9 mouse cellular contexts compared by ENCODE assay signal in genomic region chr10:80074813-80075601, GRCm38 (mm10). TPM values are rescaled to one million over a fixed set of nuclear protein-coding genes. Genes with fewer than 3 reads are reported as not detected.
A peak's percentile ranks its signal among the peaks of the same experiment; 100 is the strongest.
DNase-seq lines count a peak whose midpoint lies in the region; ATAC-seq and TF ChIP-seq lines count a peak whose summit lies in the region.
"Had no signal": no experiment of that assay in that cellular context is flagged by ENCODE, and none has a peak within 500 bp of the region (broad histone marks: within the 10 kb centered on the region; RNA-seq: fewer than 3 reads in every experiment).

No protein-coding gene starts in this region.

- ATAC-seq in common myeloid progenitor, adult 5-6 weeks (replicated peaks; ENCODE audit: low read depth, poor library complexity, severe bottlenecking) = peak; percentile 86
- ATAC-seq in kidney, embryonic 15.5 days (replicated peaks; ENCODE audit: low FRiP score) = peak; percentile 30; the same call in 1 of the 2 replicates
- ATAC-seq in liver, embryonic 16.5 days (ENCODE audit: low read depth) = peak; percentile 3; the same call in 1 of the 2 replicates

- DNase-seq in 416B (ENCODE audit: low read depth) = peak; percentile 96
- DNase-seq in heart, embryonic 10.5 days (ENCODE audit: low spot score) = no peak
- DNase-seq in ovary, postnatal 14 days (ENCODE audit: low spot score) = peak; percentile 29
- DNase-seq in testis, postnatal 10 days (ENCODE audit: low spot score) = no peak

- no peak overlapping the region for H3K27ac ChIP-seq in ES-Bruce4 (ENCODE audit: insufficient read depth, low read length)
- H3K27ac ChIP-seq in heart, embryonic 10.5 days = peak overlapping the region; percentile 62; the same call in 1 of the 2 replicates
- H3K27ac ChIP-seq in kidney, embryonic 15.5 days = peak overlapping the region; percentile 64
- H3K27ac ChIP-seq in liver, embryonic 16.5 days (ENCODE audit: low read length) = 0 out of 2 replicates have a peak overlapping the region, but pooled peaks have one; percentile 20
- H3K27ac ChIP-seq: midbrain, embryonic 12.5 days had no signal

- TF ChIP-seq CTCF in ES-Bruce4 (IDR thresholded peaks at IDR 0.05; ENCODE audit: low read depth, low read length) = no peak

- no peaks in the 10 kb centered on the region for H3K27me3 ChIP-seq in ES-Bruce4 (ENCODE audit: control insufficient read depth, insufficient read depth, low read length, poor library complexity, severe bottlenecking)
- no peaks in the 10 kb centered on the region for H3K27me3 ChIP-seq in heart, embryonic 10.5 days (ENCODE audit: insufficient read depth, poor library complexity, severe bottlenecking)
- no peaks in the 10 kb centered on the region for H3K27me3 ChIP-seq in kidney, embryonic 15.5 days
- no peaks in the 10 kb centered on the region for H3K27me3 ChIP-seq in liver, embryonic 16.5 days (ENCODE audit: control insufficient read depth, insufficient read depth, low read depth, low read length)
- H3K27me3 ChIP-seq: midbrain, embryonic 12.5 days had no signal

- H3K4me1 ChIP-seq in ES-Bruce4 (ENCODE audit: control insufficient read depth, insufficient read depth, low read length) = peaks cover 10% of the 10 kb centered on the region
- H3K4me1 ChIP-seq in heart, embryonic 10.5 days = peaks cover 57% of the 10 kb centered on the region
- peaks cover 53% of the 10 kb centered on the region for H3K4me1 ChIP-seq in kidney, embryonic 15.5 days
- H3K4me1 ChIP-seq in liver, embryonic 16.5 days (ENCODE audit: control insufficient read depth, low read depth, low read length) = peaks cover 49% of the 10 kb centered on the region

- no peak for TF ChIP-seq EP300 in ES-Bruce4 (IDR thresholded peaks at IDR 0.05; ENCODE audit: insufficient read depth, low read depth, low read length)

- H3K9me3 ChIP-seq in ES-Bruce4 (replicated peaks; ENCODE audit: control insufficient read depth, insufficient read depth, low read length, poor library complexity, severe bottlenecking) = no peaks in the 10 kb centered on the region
- no peaks in the 10 kb centered on the region for H3K9me3 ChIP-seq in heart, embryonic 10.5 days
- H3K9me3 ChIP-seq in kidney, embryonic 15.5 days (replicated peaks) = no peaks in the 10 kb centered on the region
- H3K9me3 ChIP-seq in liver, embryonic 16.5 days (replicated peaks; ENCODE audit: control insufficient read depth, low read length) = no peaks in the 10 kb centered on the region
- H3K9me3 ChIP-seq: midbrain, embryonic 12.5 days had no signal

- peak overlapping the region; percentile 59 for H3K4me2 ChIP-seq in kidney, embryonic 15.5 days
- H3K4me2 ChIP-seq in liver, embryonic 16.5 days (ENCODE audit: low read depth, low read length) = peak overlapping the region; percentile 19
- H3K4me2 ChIP-seq: midbrain, embryonic 12.5 days had no signal

- peak overlapping the region; percentile 31 for H3K9ac ChIP-seq in ES-Bruce4 (ENCODE audit: low read depth, poor library complexity, severe bottlenecking)
- H3K9ac ChIP-seq in kidney, embryonic 15.5 days = peak overlapping the region; percentile 31; the same call in 1 of the 2 replicates
- no peak overlapping the region for H3K9ac ChIP-seq in liver, embryonic 16.5 days (ENCODE audit: low read depth, low read length)
- H3K9ac ChIP-seq: midbrain, embryonic 12.5 days had no signal

- no peak for TF ChIP-seq POLR2A in ES-Bruce4 (IDR thresholded peaks at IDR 0.05; ENCODE audit: insufficient read depth, low read length)

- 0 out of 2 replicates have a peak, but pooled peaks cover 2% of the 10 kb centered on the region for H3K36me3 ChIP-seq in ES-Bruce4 (ENCODE audit: control insufficient read depth, insufficient read depth, low read length, poor library complexity, severe bottlenecking)
- peaks cover 30% of the 10 kb centered on the region for H3K36me3 ChIP-seq in heart, embryonic 10.5 days
- peaks cover 22% of the 10 kb centered on the region for H3K36me3 ChIP-seq in kidney, embryonic 15.5 days
- peaks cover 3% of the 10 kb centered on the region; the same call in 1 of the 2 replicates for H3K36me3 ChIP-seq in liver, embryonic 16.5 days (ENCODE audit: control insufficient read depth, insufficient read depth)

- 15% methylated on average over 28 of the region's 28 CpGs for WGBS in heart, embryonic 10.5 days
- 12% methylated on average over 28 of the region's 28 CpGs for WGBS in kidney, embryonic 15.5 days
- WGBS in liver, embryonic 16.5 days (ENCODE audit: insufficient replicate concordance) = 15% methylated on average over 28 of the region's 28 CpGs

- H3K4me3 ChIP-seq in ES-Bruce4 (ENCODE audit: low read depth, low read length) = peak overlapping the region; percentile 45
- peak overlapping the region; percentile 45 for H3K4me3 ChIP-seq in heart, embryonic 10.5 days
- H3K4me3 ChIP-seq in kidney, embryonic 15.5 days (replicated peaks) = peak overlapping the region; percentile 34
- H3K4me3 ChIP-seq in liver, embryonic 16.5 days (ENCODE audit: low read depth, low read length) = peak overlapping the region; percentile 7
- H3K4me3 ChIP-seq: midbrain, embryonic 12.5 days had no signal

RNA-seq across cellular contexts. Expression of gene Gpx4, which starts 28.0 kb away (rescaled TPM):
- polyA plus RNA-seq in ES-Bruce4 (2011; ENCODE audit: insufficient read depth, insufficient read length, low read depth, missing spikeins) = 479 and 507 TPM in 2 replicates
- total RNA-seq in common myeloid progenitor, adult 5-6 weeks (2017) = 451 and 481 TPM in 2 replicates
- polyA plus RNA-seq in heart, embryonic 10.5 days (2016; fragmentation: Nextera tagmentation; extraction: Ambion mirVana) = 767 and 797 TPM in 2 replicates
- 581 and 603 TPM in 2 replicates for polyA plus RNA-seq in kidney, embryonic 15.5 days (2015; fragmentation: Nextera tagmentation; extraction: Ambion mirVana)
- 553 and 567 TPM in 2 replicates for polyA plus RNA-seq in liver, embryonic 16.5 days (2015; fragmentation: Nextera tagmentation; extraction: Ambion mirVana)

RNA-seq across cellular contexts. Expression of gene Sbno2, which starts 30.4 kb away (rescaled TPM):
- 36.1 and 37.3 TPM in 2 replicates for polyA plus RNA-seq in ES-Bruce4 (2011; ENCODE audit: insufficient read depth, insufficient read length, low read depth, missing spikeins)
- 16.2 and 22.3 TPM in 2 replicates for total RNA-seq in common myeloid progenitor, adult 5-6 weeks (2017)
- polyA plus RNA-seq in heart, embryonic 10.5 days (2016; fragmentation: Nextera tagmentation; extraction: Ambion mirVana) = 14.8 and 15.6 TPM in 2 replicates
- 14.4 and 16.2 TPM in 2 replicates for polyA plus RNA-seq in kidney, embryonic 15.5 days (2015; fragmentation: Nextera tagmentation; extraction: Ambion mirVana)
- 10.3 and 11.8 TPM in 2 replicates for polyA plus RNA-seq in liver, embryonic 16.5 days (2015; fragmentation: Nextera tagmentation; extraction: Ambion mirVana)

RNA-seq across cellular contexts. Expression of gene Polr2e, which starts 35.4 kb away (rescaled TPM):
- 176 and 180 TPM in 2 replicates for polyA plus RNA-seq in ES-Bruce4 (2011; ENCODE audit: insufficient read depth, insufficient read length, low read depth, missing spikeins)
- 145 and 146 TPM in 2 replicates for total RNA-seq in common myeloid progenitor, adult 5-6 weeks (2017)
- polyA plus RNA-seq in heart, embryonic 10.5 days (2016; fragmentation: Nextera tagmentation; extraction: Ambion mirVana) = 181 and 233 TPM in 2 replicates
- polyA plus RNA-seq in kidney, embryonic 15.5 days (2015; fragmentation: Nextera tagmentation; extraction: Ambion mirVana) = 235 and 243 TPM in 2 replicates
- polyA plus RNA-seq in liver, embryonic 16.5 days (2015; fragmentation: Nextera tagmentation; extraction: Ambion mirVana) = 66.8 and 70.1 TPM in 2 replicates

RNA-seq across cellular contexts. Expression of gene Stk11, which starts 40.6 kb away (rescaled TPM):
- 70.3 and 91.6 TPM in 2 replicates for polyA plus RNA-seq in ES-Bruce4 (2011; ENCODE audit: insufficient read depth, insufficient read length, low read depth, missing spikeins)
- total RNA-seq in common myeloid progenitor, adult 5-6 weeks (2017) = 102 and 139 TPM in 2 replicates
- 12.4 and 17.8 TPM in 2 replicates for polyA plus RNA-seq in heart, embryonic 10.5 days (2016; fragmentation: Nextera tagmentation; extraction: Ambion mirVana)
- 15.0 and 22.4 TPM in 2 replicates for polyA plus RNA-seq in kidney, embryonic 15.5 days (2015; fragmentation: Nextera tagmentation; extraction: Ambion mirVana)
- 13.2 and 14.4 TPM in 2 replicates for polyA plus RNA-seq in liver, embryonic 16.5 days (2015; fragmentation: Nextera tagmentation; extraction: Ambion mirVana)

RNA-seq across cellular contexts. Expression of gene Arhgap45, which starts 58.6 kb away (rescaled TPM):
- polyA plus RNA-seq in ES-Bruce4 (2011; ENCODE audit: insufficient read depth, insufficient read length, low read depth, missing spikeins) = 6.5 and 6.9 TPM in 2 replicates
- total RNA-seq in common myeloid progenitor, adult 5-6 weeks (2017) = 85.6 and 106 TPM in 2 replicates
- 12.0 and 16.7 TPM in 2 replicates for polyA plus RNA-seq in heart, embryonic 10.5 days (2016; fragmentation: Nextera tagmentation; extraction: Ambion mirVana)
- polyA plus RNA-seq in kidney, embryonic 15.5 days (2015; fragmentation: Nextera tagmentation; extraction: Ambion mirVana) = 8.7 and 10.0 TPM in 2 replicates
- 16.6 and 17.3 TPM in 2 replicates for polyA plus RNA-seq in liver, embryonic 16.5 days (2015; fragmentation: Nextera tagmentation; extraction: Ambion mirVana)

Comparison
In these comparisons a context has a peak if more than half of its experiments do, and no peak if none do; other contexts are left out.
1. DNase-seq: peak in 416B (single experiment) and ovary, postnatal 14 days (single experiment); none in heart, embryonic 10.5 days (single experiment) and testis, postnatal 10 days (single experiment).
2. ATAC-seq: peak in every context shown above with its lines; median percentile 86 in common myeloid progenitor, adult 5-6 weeks; 30 in kidney, embryonic 15.5 days; 3 in liver, embryonic 16.5 days.
3. Peak in every context shown above with its lines, with median percentiles within 50 percentile points of each other: H3K4me3 ChIP-seq.